Mouse (Mus musculus) cortical plate, adult 2 months (tissue): ENCODE measurements around the gene Dtnbp1.

Experiments used
- CTCF ChIP-seq: fragments of 200-500 bp; IDR thresholded peaks from 2 replicates; pipeline ENCODE4 v1.5.1; 2011; ENCODE audit warnings: mild to moderate bottlenecking, control low read depth, low read length; ENCODE audit not compliant: insufficient read depth; ENCODE audit errors: extremely low read depth
- POLR2A ChIP-seq: fragments of 200-500 bp; IDR thresholded peaks from 2 replicates; pipeline ENCODE4 v1.6.1; 2011; ENCODE audit warnings: mild to moderate bottlenecking, low read length, control low read depth; ENCODE audit not compliant: insufficient read depth; ENCODE audit errors: extremely low read depth

DNA sequence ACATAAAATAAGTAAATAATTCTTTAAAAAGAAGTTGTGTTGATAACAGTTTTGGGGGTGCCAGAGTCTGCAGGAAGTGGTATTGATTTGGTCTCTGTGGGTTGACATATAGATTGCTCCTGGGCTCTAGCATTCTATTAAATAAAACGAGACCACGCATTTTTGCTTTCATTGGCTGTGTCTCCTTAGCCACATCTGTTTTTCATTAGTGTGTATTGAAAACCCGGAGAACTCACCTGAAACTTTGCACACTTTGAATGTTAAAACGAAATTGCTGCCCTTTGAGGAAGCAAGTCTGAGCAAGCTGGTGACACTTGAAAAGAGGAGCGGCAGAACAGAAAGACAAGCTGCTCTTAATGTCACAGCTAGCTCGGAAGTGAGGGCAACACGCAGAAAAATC lies 32.8 kb upstream of the Dtnbp1 start:
- TF ChIP-seq POLR2A (no peak), CTCF (no peak)
